Mouse (Mus musculus): ENCODE data around the gene Rnf145.

Rnf145 gene

GRCm38 (mm10) chr11:44518281-44519095 lies at the start of gene Rnf145:
Rnf145 (plus strand) TSS chr11:44518964.
- peak; percentile 42 for DNase-seq (ENCODE audit: low read depth, low spot score)

GRCm38 (mm10) chr11:44469646-44470431 lies 48.9 kb upstream of the Rnf145 start:
- DNase-seq (ENCODE audit: low read depth, low spot score) = peak; percentile 19

GRCm38 (mm10) chr11:44470432-44471336 lies 48.1 kb upstream of the Rnf145 start, which contains the start of gene Ublcp1:
Ublcp1 (minus strand) TSS chr11:44470498.
- DNase-seq (ENCODE audit: low read depth, low spot score) = peak; percentile 90

- no peak for DNase-seq (ENCODE audit: low read depth, low spot score)
Observed at GRCm38 (mm10) chr11:44471337-44471995, 47.3 kb upstream of the Rnf145 start.

GRCm38 (mm10) chr11:44475467-44475866 lies 43.3 kb upstream of the Rnf145 start:
- DNase-seq (ENCODE audit: low read depth, low spot score) = no peak

- no peak for DNase-seq (ENCODE audit: low read depth, low spot score)
Observed at GRCm38 (mm10) chr11:44476445-44476844, 42.3 kb upstream of the Rnf145 start.

- no peak for DNase-seq (ENCODE audit: low read depth, low spot score)
Observed at GRCm38 (mm10) chr11:44478382-44478781, 40.4 kb upstream of the Rnf145 start.

- DNase-seq (ENCODE audit: low read depth, low spot score) = no peak
Observed at GRCm38 (mm10) chr11:44480246-44480645, 38.5 kb upstream of the Rnf145 start.

GRCm38 (mm10) chr11:44485089-44485736 lies 33.6 kb upstream of the Rnf145 start:
- DNase-seq (ENCODE audit: low read depth, low spot score) = no peak

GRCm38 (mm10) chr11:44489117-44489516 lies 29.6 kb upstream of the Rnf145 start:
- DNase-seq (ENCODE audit: low read depth, low spot score) = no peak

- no peak for DNase-seq (ENCODE audit: low read depth, low spot score)
Observed at GRCm38 (mm10) chr11:44494643-44495323, 24.0 kb upstream of the Rnf145 start.

GRCm38 (mm10) chr11:44496217-44496616 lies 22.5 kb upstream of the Rnf145 start:
- no peak for DNase-seq (ENCODE audit: low read depth, low spot score)

- no peak for DNase-seq (ENCODE audit: low read depth, low spot score)
Observed at GRCm38 (mm10) chr11:44498412-44499272, 20.1 kb upstream of the Rnf145 start.

- DNase-seq (ENCODE audit: low read depth, low spot score) = no peak
Observed at GRCm38 (mm10) chr11:44500966-44501365, 17.8 kb upstream of the Rnf145 start.

- no peak for DNase-seq (ENCODE audit: low read depth, low spot score)
Observed at GRCm38 (mm10) chr11:44501477-44501876, 17.3 kb upstream of the Rnf145 start.

- no peak for DNase-seq (ENCODE audit: low read depth, low spot score)
Observed at GRCm38 (mm10) chr11:44502931-44503330, 15.8 kb upstream of the Rnf145 start.

GRCm38 (mm10) chr11:44504146-44504545 lies 14.6 kb upstream of the Rnf145 start:
- no peak for DNase-seq (ENCODE audit: low read depth, low spot score)

- DNase-seq (ENCODE audit: low read depth, low spot score) = no peak
Observed at GRCm38 (mm10) chr11:44504761-44505160, 14.0 kb upstream of the Rnf145 start.

GRCm38 (mm10) chr11:44508876-44509275 lies 9.9 kb upstream of the Rnf145 start:
- DNase-seq (ENCODE audit: low read depth, low spot score) = no peak

Measured in skeletal muscle tissue, adult 2 months (tissue).